11 mouse cellular contexts compared by ENCODE assay signal in genomic region chr6:106266304-106266703, GRCm38 (mm10).
"Had no signal": no experiment of that assay in that cellular context is flagged by ENCODE, and none has a peak within 500 bp of the region (broad histone marks: within the 10 kb centered on the region; RNA-seq: fewer than 3 reads in every experiment).

No protein-coding gene starts in this region.

- H3K4me3 ChIP-seq: limb, embryonic 13.5 days; midbrain, embryonic 12.5 days had no signal

- H3K27me3 ChIP-seq: limb, embryonic 13.5 days; midbrain, embryonic 12.5 days had no signal

- H3K4me1 ChIP-seq: limb, embryonic 13.5 days; midbrain, embryonic 12.5 days had no signal

- H3K4me2 ChIP-seq: limb, embryonic 13.5 days; midbrain, embryonic 12.5 days had no signal

- H3K27ac ChIP-seq: limb, embryonic 13.5 days; liver, embryonic 14.5 days; midbrain, embryonic 12.5 days had no signal

- H3K9ac ChIP-seq: limb, embryonic 13.5 days; liver, embryonic 14.5 days; midbrain, embryonic 12.5 days had no signal

- ATAC-seq: midbrain, embryonic 16.5 days had no signal

- H3K36me3 ChIP-seq: limb, embryonic 13.5 days; midbrain, embryonic 12.5 days had no signal

- DNase-seq: kidney, adult 11 months; left cerebral cortex, postnatal 4 days; lung, adult 18-20 months; right cerebral cortex, postnatal 4 days; spleen, adult 18-20 months; thymus, adult 18-20 months; thymus, postnatal 14 days had no signal

- H3K9me3 ChIP-seq: limb, embryonic 13.5 days; midbrain, embryonic 12.5 days had no signal
